Mouse (Mus musculus) lung, postnatal 0 days (tissue): ENCODE measurements around the gene Diaph2.

Source experiments
- CTCF ChIP-seq: IDR thresholded peaks from 2 replicates; pipeline ENCODE4 v1.5.1; 2016; ENCODE audit warnings: antibody characterized with exemption, mild to moderate bottlenecking
- EP300 ChIP-seq: IDR thresholded peaks from 2 replicates; pipeline ENCODE4 v1.6.1; 2016; ENCODE audit warnings: antibody characterized with exemption, mild to moderate bottlenecking, control low read depth

DNA sequence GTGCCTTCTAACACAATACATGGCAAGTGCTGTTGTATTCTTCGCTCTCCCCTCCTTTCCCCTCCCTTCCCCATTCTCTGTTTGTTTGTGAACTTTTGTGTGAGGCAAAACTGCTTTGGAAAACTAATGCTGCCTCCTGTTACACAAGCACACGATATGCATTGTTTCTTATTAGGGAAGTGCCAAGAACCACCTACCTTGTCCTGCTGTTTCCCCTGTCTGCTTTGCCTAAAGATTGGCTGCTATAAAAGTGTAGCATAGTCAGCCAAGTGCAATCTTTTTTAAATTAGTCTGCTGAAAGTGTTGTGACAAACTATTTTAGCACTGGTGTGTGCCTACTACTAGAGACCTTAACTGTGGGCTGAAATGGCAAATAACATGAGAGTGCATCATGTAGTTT lies 15.8 kb downstream of the Diaph2 start:
- TF ChIP-seq CTCF, result no peak
- no peak for TF ChIP-seq EP300
